Mouse (Mus musculus) ES-Bruce4 (cell line): ENCODE results near the gene A930009A15Rik.

Source experiments
- CTCF ChIP-seq: IDR thresholded peaks from one replicate; pipeline ENCODE4 v1.8.1; 2011; ENCODE audit warnings: low read depth, low read length
- POLR2A ChIP-seq: IDR thresholded peaks from one replicate; pipeline ENCODE4 v1.8.1; 2011; ENCODE audit warnings: low read length; ENCODE audit not compliant: insufficient read depth

- no peak for TF ChIP-seq POLR2A
- peak; percentile 18 for TF ChIP-seq CTCF
These were observed 17.6 kb downstream of the A930009A15Rik start, which contains the start of gene Lgr5 for GRCm38 (mm10) chr10:115587301-115587969.
